Mouse (Mus musculus) heart, postnatal 36 days (tissue): Measurements from ENCODE around the gene Cmtr2. TPM values are rescaled to one million over a fixed set of nuclear protein-coding genes. Genes with fewer than 3 reads are reported as not detected.

Experiments
- DNase-seq, 2 experiments: peaks; one replicate each; pipeline ENCODE4 v3.0.0; 2021 to 2022
- intact Hi-C: fragments of 180-260 bp; cut with DNase I; formaldehyde crosslinking; loops from one replicate; pipeline ENCODE4 v1.15.1; 2025
- total RNA-seq, 2 experiments: library from RNA; stranded (reverse); gene quantifications; 2 replicates each; pipeline ENCODE4 v1.2.3; 2021

Cmtr2 gene
- total RNA-seq = 1 to 10 TPM; 2.0 to 2.9 TPM

DNA sequence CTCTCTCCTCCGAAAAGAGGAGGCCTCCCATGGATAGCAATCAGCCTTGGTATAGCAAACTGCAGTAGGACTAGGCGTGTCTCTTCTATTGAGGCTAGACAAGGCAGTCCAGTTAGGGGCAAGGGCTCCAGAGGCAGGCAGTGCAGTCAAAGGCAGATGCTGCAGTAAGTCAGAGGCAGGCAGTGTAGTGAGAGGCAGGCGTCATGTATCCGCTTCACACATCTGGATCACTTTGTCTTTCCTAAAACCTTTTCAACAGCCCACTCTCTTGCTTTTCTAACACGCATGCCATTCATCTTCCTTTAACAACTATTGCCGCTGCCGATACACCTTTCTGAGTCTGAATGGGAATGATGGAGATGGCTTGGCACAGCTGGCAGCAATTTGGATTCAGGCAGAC, at the start of gene Cmtr2:
Gene Cmtr2, plus strand, starts transcription at position 301 of the 400 bp plus-strand sequence.
- no peak for DNase-seq
- intact Hi-C loops = loop anchor here (10.0 kb wide), 1 partner anchor 521 kb away; the partner anchor contains the start of gene Ist1

DNA sequence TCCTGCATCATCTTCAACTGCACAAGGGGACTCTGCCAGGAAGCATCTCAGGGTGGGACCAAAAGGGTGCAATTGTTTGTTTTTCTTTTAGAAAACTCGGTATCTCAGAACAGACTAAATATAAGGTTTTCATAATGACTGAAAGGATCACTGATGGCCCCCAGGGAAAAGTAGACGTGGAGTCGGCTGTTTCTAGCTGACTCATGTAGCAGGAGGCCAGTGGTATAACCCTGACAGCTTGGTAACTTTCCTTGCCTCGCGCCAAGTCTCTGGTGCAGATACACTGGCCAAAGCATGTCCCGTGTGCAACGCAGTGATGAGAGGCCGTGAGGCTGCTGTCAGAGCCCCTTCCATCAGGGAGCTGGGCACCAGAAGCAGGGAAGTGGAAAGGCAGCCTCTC, 49.2 kb upstream of the Cmtr2 start:
- intact Hi-C loops = no loop called here

DNA sequence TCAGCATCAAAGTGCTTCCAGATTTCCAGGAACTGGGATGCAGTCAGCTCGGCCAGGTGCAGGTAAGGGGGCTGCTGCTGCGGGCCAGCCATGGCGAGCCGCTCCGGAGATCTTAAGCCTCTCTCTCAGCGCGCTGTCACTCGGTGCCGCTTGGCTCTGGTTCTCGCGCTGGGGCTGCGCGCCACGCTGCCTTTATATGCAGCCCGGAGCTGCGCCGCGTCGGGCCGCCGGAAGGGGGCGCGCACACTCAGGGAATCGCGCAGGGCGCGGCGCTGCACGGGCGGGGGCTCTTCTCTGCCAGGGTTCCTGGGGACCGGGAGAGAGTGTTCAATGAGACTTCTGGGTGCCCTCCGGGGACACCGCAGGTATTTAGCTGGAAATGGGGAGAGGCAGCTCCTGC, 47.4 kb upstream of the Cmtr2 start, which contains the start of gene Calb2:
Gene Calb2, minus strand, starts transcription at position 165 of the 400 bp plus-strand sequence.
- intact Hi-C loops = no loop called here
- DNase-seq = peak; percentile 5 to 18

More for the DNA sequence above, 49.2 kb upstream of the Cmtr2 start:
- DNase-seq = no peak

DNA sequence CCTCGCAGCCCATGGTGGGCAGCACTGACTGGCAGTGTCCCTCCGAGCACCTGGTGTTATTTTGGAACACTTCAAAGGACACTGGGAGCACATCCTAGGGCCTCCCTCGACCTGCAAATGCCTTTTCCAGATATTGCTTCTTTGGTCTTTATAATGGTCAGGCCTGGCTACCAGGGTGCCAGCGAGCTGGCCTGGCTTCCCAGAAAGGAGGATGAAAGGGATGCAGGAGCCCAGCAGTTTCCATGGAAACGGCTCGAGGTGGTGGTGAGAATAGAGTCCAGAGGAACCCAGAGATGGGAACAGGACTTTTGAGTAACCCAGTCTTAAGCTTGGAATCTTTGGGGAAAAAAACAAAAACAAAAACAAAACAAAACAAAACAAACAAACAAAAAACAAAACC, 43.3 kb upstream of the Cmtr2 start:
- intact Hi-C loops = no loop called here
- DNase-seq = no peak

DNA sequence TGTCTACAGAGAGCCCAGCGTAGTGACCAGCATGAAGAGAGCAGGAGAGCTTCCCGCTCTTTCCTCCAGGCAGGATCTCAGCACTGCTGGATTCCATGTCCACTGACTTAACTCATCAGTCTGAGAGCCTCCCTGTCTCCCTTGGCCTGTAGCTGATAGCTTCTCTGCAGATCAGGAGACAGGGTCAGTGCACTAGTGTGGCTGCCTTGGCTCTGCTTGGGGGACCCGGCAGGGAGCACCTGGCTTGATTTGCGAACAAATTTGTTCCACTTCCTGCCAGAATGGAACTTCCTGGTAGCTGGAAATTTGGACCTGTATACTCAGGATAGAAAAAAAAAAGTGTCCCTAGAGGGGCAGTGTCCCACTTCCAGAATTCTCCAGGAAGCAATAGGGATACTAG, 40.6 kb upstream of the Cmtr2 start:
- intact Hi-C loops = no loop called here
- no peak for DNase-seq

DNA sequence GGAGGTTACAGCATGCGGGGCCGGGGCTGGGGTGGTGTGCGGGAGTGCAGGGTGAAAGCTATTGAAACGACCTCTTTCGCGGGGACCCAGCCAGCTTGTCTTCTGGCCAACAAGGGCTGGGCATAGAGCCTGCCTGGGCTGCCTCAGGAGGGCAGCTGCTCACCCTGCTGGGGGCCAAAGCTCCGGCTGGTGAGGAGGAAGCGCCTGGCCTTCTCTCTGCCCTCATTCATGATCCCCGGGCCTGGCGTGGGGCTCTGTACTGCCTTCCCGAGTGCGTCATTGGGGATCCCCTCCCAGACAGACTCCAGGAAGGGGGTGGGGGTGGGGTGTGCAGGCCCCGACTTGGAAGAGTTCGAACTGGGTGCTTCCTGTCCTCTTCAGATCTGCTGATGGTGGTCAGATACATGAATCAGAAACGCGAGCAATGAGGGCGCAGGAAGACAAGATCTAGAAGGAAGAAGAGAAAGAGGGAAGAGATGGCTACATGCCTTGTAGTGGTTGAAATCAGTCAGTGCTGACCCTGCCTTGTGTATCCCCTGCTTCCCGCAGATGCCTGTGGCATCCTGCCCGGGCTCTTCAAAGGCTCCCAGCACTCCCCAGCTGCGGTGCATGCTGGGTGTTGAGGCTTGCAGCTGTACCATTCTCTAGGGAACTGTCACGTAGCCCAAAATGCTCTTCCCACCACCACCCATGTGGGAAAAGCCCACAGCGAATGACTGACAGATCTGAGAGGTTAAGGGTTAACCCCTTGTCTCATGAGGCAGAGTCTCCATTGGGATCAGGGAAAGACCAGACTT, 37.9 kb upstream of the Cmtr2 start:
- peak in 1 of 2 experiments; percentile 4 for DNase-seq
- intact Hi-C loops = no loop called here

DNA sequence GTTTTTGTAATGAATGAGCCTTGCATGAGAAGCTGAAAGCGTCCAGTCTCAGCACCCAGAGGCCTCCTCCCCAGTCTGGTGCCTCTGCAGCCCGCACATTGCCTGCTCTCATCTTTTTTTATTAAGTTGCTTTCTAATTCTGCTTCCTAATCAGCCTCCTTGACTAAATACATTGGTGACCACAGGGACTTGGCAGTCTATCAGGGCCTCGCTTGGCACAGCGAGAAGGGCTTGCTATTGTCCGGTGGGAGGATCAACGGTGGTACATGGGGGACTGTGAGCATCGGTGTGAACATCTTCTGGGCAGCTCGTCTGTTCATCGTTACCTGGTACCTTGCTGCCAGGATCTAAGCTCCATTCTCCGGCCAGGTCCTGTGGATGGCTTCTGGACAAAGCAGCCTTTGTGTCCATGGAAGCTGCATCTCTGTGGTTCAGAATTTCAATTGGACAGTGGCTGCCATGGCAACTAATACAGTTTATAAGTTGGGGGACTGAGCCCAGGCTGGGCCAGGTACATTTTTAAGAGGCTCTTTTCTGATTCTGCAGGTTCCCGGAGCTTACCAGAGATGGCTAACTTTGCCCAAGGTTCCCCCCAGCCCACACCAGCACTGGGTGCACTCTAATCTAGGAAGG, 32.6 kb upstream of the Cmtr2 start:
- no peak for DNase-seq
- intact Hi-C loops = no loop called here

DNA sequence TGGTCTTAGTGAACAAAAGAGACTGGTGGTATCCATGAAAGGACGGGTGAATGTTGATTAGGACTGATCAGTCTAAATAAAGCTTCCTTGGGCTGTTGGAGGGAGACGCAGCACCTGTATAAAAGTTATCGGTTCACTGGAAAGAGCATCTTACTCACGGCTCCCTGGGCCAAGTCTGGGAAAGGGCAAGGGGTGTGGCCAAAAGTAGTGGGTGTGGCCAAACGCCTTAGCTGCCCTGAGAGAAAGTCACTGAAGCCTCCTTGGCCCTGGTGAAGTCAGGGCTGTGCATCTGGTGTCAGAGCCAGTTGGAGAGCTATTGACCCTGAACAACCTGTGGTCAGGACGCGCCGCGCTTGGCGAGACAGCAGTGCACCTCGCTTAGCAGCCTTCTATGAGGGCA, 31.7 kb upstream of the Cmtr2 start:
- DNase-seq = no peak
- intact Hi-C loops = no loop called here

DNA sequence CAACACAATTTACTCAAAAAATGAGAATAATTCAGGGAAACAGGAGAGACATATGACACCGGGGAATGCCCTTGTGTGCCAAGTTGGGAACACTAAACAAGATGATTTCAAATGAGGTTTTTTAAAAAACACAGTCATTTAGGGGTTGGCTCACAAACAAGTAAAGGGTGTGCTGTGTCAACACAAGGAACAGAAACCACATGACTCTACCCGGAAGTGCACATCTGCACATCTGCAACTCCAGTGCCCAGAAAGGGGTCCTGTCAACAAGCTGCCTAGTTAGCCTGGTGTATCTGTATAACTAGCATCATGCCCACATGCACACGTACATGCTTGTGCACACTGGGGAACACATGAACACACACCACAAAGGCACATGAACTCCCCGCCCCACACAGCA, 29.9 kb upstream of the Cmtr2 start:
- intact Hi-C loops = no loop called here
- no peak for DNase-seq

DNA sequence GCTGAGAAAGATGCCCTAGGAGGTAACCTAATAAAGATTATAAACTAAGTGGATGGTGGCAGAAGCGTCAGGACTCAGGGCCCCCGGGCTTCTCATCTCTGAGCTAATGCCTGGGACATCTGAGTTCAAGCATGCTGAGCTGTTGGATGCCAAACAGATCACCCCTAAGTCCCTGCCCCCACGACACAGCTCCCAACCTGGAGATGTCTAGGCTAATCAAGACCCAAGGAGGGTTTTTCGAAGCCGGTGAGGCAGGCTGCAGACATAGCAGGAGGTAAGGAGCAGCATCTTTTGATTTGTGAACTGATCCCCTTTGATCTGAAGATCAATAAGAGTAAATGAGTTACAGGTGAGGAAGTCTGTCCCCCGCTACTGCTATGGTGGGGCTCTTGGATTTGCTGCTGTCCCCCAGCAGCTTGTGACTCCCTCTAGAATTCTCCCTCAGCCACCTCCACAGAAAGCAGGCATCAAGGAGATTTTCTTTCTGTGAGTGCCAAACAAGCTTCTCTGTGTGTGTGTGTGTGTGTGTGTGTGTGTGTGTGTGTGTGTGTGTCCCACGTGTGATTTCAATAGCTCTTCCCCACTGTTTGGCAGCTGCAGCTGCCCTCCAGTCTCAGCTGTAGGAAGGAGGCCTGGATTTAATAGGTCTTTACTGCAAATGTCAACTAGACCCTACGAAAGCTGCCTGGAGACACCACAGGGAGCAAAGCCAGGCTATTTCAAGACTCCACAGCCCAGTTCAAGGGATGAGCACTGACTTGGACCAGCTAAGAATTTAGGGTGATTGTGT, 26.3 kb upstream of the Cmtr2 start:
- intact Hi-C loops = no loop called here

DNA sequence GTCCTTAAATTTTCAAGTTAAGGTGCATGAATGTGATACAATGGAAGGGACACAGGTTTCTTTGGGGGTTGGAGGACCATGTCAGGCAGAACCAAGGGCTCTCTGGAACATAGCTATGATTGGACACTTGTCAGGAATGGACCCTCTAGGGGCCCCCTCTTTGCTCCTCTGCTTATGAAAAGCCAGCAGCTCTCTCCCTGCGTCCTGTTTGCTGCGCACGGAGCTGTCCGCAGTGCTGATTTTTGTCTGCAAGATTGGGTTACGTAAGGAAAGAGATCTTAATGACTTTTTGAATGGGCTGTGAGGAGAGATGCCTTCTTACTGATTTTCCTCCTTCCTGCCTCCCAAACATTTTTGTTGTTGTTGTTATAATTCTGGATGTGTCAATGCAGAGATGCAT, 18.8 kb upstream of the Cmtr2 start:
- peak; percentile 12 to 50 for DNase-seq
- intact Hi-C loops = no loop called here

More for the DNA sequence above, 26.3 kb upstream of the Cmtr2 start:
- no peak for DNase-seq

DNA sequence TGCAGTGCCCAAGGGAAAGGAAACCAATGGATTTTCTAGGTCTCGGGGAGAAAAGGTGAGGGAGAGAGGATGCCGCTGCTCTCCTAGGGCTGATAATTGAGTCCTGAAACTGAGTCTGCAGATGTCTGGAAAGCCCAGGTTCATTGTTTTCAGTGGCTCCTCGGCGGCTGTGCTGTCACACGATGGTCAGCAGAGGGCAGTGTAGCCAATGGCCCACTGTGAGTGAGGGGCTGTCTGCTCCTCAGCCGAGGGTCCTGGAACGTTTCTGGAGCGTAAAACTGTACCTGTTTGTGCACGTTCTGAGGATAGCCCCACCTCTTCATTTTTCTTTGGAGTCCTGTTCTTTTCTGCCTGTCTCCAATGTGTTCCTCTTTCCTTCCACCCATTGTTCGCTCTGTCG, 13.7 kb upstream of the Cmtr2 start:
- intact Hi-C loops = no loop called here
- DNase-seq = no peak

DNA sequence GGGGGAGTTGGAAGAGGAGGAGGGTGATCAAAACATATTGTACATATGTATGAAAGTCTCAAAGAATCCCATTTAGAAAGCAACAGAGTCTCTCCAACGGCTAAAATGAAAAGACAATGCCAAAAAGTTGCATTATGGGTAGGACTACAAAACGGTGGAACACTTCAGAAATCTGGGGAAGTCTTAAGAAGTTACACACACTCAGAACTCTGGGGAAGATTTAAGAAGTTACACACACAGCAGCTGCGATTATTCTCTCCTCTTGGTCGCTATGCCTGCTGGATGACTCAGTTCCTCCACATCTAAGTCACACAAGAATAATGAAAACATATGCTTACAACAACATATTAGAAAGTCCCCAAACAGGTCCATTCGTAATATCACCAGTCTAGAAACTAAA, 788 bp downstream of the Cmtr2 start:
- intact Hi-C loops = loop anchor here (2.0 to 10.0 kb wide), 2 partner anchors 403 to 521 kb away; partner anchors contain the start of genes Ist1 and Vac14

DNA sequence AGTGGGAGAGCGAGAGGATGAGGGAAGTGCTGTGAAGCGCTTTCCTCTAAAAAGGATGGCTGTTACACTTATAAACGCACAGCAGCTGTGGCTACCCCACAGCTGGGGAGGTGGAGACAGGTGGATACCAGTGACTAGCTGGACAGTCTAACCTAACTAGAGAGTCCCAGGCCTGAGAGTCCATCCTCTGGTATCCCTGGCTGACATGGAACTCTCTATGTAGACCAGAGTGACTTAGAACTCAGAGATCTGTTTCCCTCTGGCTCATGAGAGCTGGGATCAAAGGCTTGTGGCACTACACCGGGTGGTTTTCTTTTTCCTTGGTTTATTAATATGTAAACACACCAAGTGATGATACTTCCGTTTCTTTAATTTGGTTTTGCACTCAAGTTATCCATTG, 1.7 kb downstream of the Cmtr2 start:
- DNase-seq = no peak
- intact Hi-C loops = loop anchor here (2.0 to 10.0 kb wide), 2 partner anchors 402 to 522 kb away; partner anchors contain the start of genes Ist1 and Vac14

More for the DNA sequence above, 788 bp downstream of the Cmtr2 start:
- no peak for DNase-seq

DNA sequence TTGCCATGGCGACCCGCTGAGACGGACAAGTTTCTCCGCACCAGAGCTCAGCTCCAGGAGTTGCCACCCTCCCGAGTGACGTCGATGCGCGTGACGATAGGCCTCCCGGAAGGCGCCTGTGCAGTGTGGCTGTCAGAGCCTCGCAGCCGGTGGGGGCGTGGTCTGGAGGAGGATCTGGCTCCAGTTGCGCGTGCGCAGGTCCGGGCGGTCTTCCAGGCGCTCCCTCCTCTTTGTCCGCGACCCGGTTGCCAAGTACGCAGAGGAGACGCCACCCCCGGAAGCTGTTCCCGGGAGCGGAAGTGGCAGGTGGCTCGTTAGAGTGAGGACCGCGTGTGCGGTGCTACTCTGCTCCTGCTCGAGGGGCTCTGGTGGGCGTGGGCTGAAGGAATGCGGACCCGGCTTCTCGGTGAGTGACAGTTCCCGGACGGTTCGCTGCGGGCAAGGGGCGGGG, 2.2 kb downstream of the Cmtr2 start:
- intact Hi-C loops = loop anchor here (2.0 to 10.0 kb wide), 2 partner anchors 401 to 523 kb away; partner anchors contain the start of genes Ist1 and Vac14
- DNase-seq = peak; percentile 99

DNA sequence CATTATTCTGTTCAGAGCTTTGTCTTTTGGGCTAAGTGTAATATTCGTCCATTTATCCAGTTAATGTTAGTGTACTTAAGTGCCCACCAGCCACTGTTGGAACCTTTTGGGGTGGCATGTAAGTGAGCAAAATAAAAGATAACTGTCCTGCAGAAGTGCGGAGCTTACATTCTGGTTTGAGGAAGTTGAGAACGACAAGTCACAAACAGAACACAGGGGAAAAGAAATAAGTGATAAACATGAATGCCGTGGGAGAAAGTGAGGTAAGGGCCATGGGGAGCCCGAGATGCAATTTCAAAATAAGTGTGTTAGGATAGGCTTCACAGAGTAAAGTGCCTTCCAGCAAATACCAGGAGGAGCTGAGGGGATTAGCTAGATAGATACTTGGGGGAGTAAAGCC, 3.0 kb downstream of the Cmtr2 start:
- no peak for DNase-seq
- intact Hi-C loops = loop anchor here (10.0 kb wide), 1 partner anchor 524 kb away; the partner anchor contains the start of gene Ist1

DNA sequence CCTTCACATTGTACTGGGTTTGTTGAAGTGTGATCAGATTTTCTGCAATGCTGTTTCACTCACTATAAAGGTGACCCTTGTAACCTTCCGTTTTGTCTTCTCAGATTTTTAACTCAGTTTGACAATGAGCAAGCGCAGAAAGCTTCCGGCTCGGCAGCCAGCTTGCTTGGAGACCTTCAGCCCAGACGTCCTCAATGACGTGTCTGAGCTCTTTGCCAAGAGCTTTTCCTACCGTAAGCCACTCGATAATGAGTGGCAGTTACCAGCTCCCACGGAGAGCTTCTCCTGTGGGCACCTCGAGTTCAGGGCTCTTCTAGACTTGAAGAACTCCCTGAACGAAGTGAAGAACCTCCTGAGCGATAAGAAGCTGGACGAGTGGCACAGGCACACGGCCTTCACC, 5.5 kb downstream of the Cmtr2 start:
- intact Hi-C loops = no loop called here
- DNase-seq = no peak

DNA sequence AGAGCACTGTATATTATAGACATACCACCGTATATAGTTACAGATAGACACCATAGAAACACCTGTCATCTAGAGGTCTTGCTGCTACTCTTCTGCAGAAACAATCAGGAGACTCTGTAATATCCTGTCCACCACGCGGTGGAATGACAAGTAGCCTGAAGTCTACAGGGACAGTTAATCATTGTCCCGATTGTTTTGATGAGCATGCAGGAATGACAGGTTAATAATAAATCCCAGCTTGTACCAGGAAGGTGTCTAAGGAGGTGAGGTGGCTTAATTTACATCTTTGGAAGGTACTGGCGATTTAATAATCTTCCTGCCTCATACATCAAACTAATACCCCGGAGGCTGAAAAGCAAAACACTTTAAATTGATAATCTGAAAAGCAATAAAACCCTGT, 15.3 kb downstream of the Cmtr2 start:
- intact Hi-C loops = no loop called here
- no peak for DNase-seq

DNA sequence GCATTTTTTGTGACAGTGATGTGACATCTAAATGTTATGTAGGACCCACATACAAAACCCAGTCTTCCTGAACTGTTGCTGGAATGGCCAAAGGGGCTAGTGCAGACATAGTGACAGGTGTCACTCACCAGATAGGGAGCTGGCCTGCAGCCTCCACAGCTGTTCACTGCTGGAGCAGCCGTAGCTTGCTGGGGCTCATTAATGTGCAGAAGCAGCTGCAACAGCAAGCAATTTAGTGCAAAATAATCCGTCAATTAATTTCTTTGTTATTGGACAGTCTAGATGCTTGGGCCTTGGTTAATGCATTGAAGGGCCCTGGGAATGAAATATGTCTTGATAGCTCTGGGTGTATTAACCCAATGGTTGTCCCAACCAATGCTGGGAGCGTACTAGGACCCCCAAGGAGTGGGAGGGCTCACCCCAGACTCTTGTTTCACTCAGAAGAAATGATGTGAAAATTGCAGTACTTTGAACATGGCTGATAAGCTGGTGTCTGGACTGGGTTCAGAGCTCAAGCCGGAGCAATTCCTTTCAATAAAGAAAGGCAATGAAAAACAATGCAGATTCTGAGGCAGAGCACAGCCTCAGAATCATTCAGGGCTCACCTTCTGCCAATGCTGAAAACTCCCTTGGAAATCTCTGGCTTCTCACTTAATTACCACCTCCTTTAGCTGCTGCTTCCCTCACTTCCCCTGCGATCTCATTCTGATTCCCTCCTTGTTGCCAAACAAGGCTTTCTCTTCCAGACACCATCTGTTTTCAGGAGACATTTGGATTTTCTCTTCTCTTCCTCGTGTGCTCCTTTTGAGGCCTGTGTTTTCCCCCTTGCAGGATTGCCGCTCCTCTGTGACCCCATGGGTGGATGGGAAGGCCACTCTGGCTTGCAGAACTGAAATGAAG, 27.1 kb downstream of the Cmtr2 start:
- intact Hi-C loops = no loop called here
- no peak for DNase-seq

DNA sequence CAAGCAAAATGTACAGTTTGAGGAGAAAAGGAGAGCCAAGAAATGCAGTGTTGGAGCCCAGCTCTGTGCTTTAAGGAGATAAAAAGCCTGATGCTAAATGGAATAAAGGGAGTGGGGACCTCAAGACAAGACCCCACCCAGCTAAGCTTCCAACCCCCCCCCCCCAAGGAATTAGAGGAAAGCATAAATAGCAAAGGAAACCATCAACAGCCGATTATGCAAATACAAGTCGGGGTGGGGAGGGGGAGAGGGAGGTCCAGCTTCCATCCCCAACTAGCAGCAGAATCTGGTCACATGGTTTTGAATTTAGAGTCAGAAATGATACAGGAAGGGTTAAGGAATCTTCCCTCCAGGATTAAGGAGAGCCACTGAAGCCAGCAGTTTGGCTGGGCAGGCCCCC, 29.1 kb downstream of the Cmtr2 start:
- intact Hi-C loops = no loop called here

More for the DNA sequence above, 29.1 kb downstream of the Cmtr2 start:
- DNase-seq = no peak
